Mouse (Mus musculus) spleen, adult 2 months (tissue): ENCODE results near the gene Gpi1.

Experiments
- CTCF ChIP-seq: fragments of 200-500 bp; IDR thresholded peaks from 2 replicates; pipeline ENCODE4 v1.5.1; 2011; ENCODE audit warnings: mild to moderate bottlenecking, inconsistent platforms; ENCODE audit not compliant: insufficient read depth, insufficient read length, insufficient replicate concordance; ENCODE audit errors: extremely low read depth
- POLR2A ChIP-seq: fragments of 200-500 bp; IDR thresholded peaks from 2 replicates; pipeline ENCODE4 v1.6.1; 2011; ENCODE audit warnings: low read depth, low read length, inconsistent platforms

DNA sequence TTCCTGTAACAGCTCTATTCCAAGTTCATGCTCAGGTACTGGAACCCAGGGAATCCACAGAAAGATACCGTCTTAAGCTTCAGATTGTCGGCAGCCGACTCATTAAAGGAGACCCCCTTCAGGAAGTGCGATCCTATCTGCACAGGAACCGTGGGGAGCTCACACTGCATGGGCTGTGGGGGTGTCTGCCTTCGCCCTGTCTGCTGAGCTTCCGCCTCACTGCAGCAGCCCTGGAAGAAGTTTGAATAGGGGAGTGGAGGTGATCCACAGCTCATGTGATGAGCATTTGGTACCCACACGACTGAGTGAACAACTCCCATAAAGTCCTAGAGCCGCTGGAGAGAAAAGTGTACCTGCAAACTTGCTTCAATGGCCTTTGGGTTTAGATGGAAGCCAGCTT lies 27.1 kb upstream of the Gpi1 start:
- TF ChIP-seq CTCF (no peak), POLR2A (no peak)
